In genomic region chr15:96244171-96244570, GRCm38 (mm10) we compare ENCODE assay signal across 14 mouse cellular contexts.
"Had no signal": no experiment of that assay in that cellular context is flagged by ENCODE, and none has a peak within 500 bp of the region (broad histone marks: within the 10 kb centered on the region; RNA-seq: fewer than 3 reads in every experiment).

No protein-coding gene starts in this region.

- H3K27me3 ChIP-seq: midbrain, embryonic 15.5 days; neural tube, embryonic 12.5 days; stomach, embryonic 15.5 days had no signal

- ATAC-seq: midbrain, embryonic 15.5 days had no signal

- H3K9me3 ChIP-seq: midbrain, embryonic 15.5 days; neural tube, embryonic 12.5 days; stomach, embryonic 15.5 days had no signal

- H3K4me3 ChIP-seq: megakaryocyte, embryonic 14.5 days; midbrain, embryonic 15.5 days; neural tube, embryonic 12.5 days; stomach, embryonic 15.5 days had no signal

- H3K9ac ChIP-seq: lung, embryonic 14.5 days; midbrain, embryonic 15.5 days; neural tube, embryonic 12.5 days; stomach, embryonic 15.5 days had no signal

- H3K27ac ChIP-seq: midbrain, embryonic 15.5 days; neural tube, embryonic 12.5 days; stomach, embryonic 15.5 days; stomach, postnatal 0 days had no signal

- H3K4me1 ChIP-seq: midbrain, embryonic 15.5 days; neural tube, embryonic 12.5 days; stomach, embryonic 15.5 days had no signal

- H3K4me2 ChIP-seq: lung, embryonic 14.5 days; midbrain, embryonic 11.5 days; midbrain, embryonic 15.5 days; neural tube, embryonic 12.5 days; stomach, embryonic 15.5 days had no signal

- H3K36me3 ChIP-seq: midbrain, embryonic 15.5 days; neural tube, embryonic 12.5 days; stomach, embryonic 15.5 days had no signal

- DNase-seq: lung, adult 18-20 months; lung, embryonic 14.5 days; lung, postnatal 10 days; lung, postnatal 4 days; right cerebral cortex, postnatal 14 days; thymus, adult 2 months; thymus, postnatal 25 days; thymus, postnatal 4 days had no signal
